Mouse (Mus musculus) CH12.LX (cell line): ENCODE results near the gene Cobl. TPM values are rescaled to one million over a fixed set of nuclear protein-coding genes. Genes with fewer than 3 reads are reported as not detected.

Experiments
- DNase-seq: peaks from one replicate; pipeline ENCODE4 v3.0.0-alpha.2; 2013; ENCODE audit errors: extremely low read depth
- H3K27ac ChIP-seq: 2 replicates; pipeline ENCODE4 v1.5.1; 2012; ENCODE audit warnings: low read depth, mild to moderate bottlenecking, control low read depth, moderate library complexity; ENCODE audit not compliant: insufficient read depth
- H3K27me3 ChIP-seq: replicated peaks from 2 replicates; pipeline ENCODE3; 2012; ENCODE audit warnings: inconsistent platforms
- H3K36me3 ChIP-seq, 2 experiments: replicated peaks in 1 of 2; 2 replicates each; pipeline versions ENCODE3 to v1.6.1; 2012; ENCODE audit warnings: inconsistent platforms in 1 of 2, low read length in 1 of 2, mild to moderate bottlenecking in 1 of 2, mixed read lengths in 1 of 2, moderate library complexity in 1 of 2; ENCODE audit not compliant: control insufficient read depth in 1 of 2, insufficient read depth in 1 of 2
- H3K4me1 ChIP-seq, 2 experiments: 2 replicates each; pipeline ENCODE4 v1.6.1; 2012; ENCODE audit warnings: inconsistent platforms in 1 of 2, moderate library complexity in 1 of 2; ENCODE audit not compliant: insufficient read depth in 2 of 2, control insufficient read depth in 1 of 2
- H3K4me2 ChIP-seq: 2 replicates; pipeline ENCODE4 v1.6.1; 2012; ENCODE audit warnings: low read depth, mild to moderate bottlenecking, control low read depth; ENCODE audit not compliant: poor library complexity, insufficient read depth, severe bottlenecking
- H3K4me3 ChIP-seq, 3 experiments: fragments of 150-350 bp in 1 of 3; sonication (generic) in 1 of 3; replicated peaks in 1 of 3; 2 replicates each; pipeline versions ENCODE3 to v1.5.1; 2011 to 2012; ENCODE audit warnings: low read depth in 2 of 3, low read length in 2 of 3, mild to moderate bottlenecking in 2 of 3, moderate library complexity in 2 of 3, control low read depth in 1 of 3, improper control_type of control experiment in 1 of 3, inconsistent platforms in 1 of 3, mixed read lengths in 1 of 3; ENCODE audit not compliant: poor library complexity in 1 of 3
- H3K79me2 ChIP-seq: replicated peaks from 2 replicates; pipeline ENCODE4 v1.6.1; 2012; ENCODE audit warnings: mild to moderate bottlenecking, moderate library complexity; ENCODE audit not compliant: control insufficient read depth, poor library complexity, insufficient read depth, severe bottlenecking; ENCODE audit errors: extremely low read depth
- H3K9ac ChIP-seq: 2 replicates; pipeline ENCODE4 v1.6.1; 2012; ENCODE audit warnings: low read depth, mild to moderate bottlenecking, control low read depth, moderate library complexity; ENCODE audit not compliant: insufficient read depth
- H3K9me3 ChIP-seq: replicated peaks from 2 replicates; pipeline ENCODE3; 2012; ENCODE audit warnings: low read length, inconsistent platforms, mixed read lengths
- CHD1 ChIP-seq: IDR thresholded peaks from 2 replicates; pipeline ENCODE4 v1.6.1; 2012; ENCODE audit warnings: low read depth, low read length, improper control_type of control experiment, inconsistent platforms
- CTCF ChIP-seq, 2 experiments: IDR thresholded peaks in 1 of 2; conservative IDR thresholded peaks in 1 of 2; 2 replicates each; pipeline ENCODE4 v1.5.1; 2011 to 2012; ENCODE audit warnings: low read depth in 2 of 2, low read length in 2 of 2, improper control_type of control experiment in 1 of 2, inconsistent platforms in 1 of 2, mild to moderate bottlenecking in 1 of 2, moderate library complexity in 1 of 2
- E2F4 ChIP-seq: IDR thresholded peaks from 2 replicates; pipeline ENCODE4 v1.6.1; 2011; ENCODE audit warnings: low read depth, low read length, improper control_type of control experiment; ENCODE audit not compliant: insufficient replicate concordance
- EP300 ChIP-seq: IDR thresholded peaks from 2 replicates; pipeline ENCODE4 v1.6.1; 2011; ENCODE audit warnings: low read length, improper control_type of control experiment
- ETS1 ChIP-seq: conservative IDR thresholded peaks from 2 replicates; pipeline ENCODE4 v1.6.1; 2012; ENCODE audit warnings: low read depth, mild to moderate bottlenecking, inconsistent platforms, low read length, improper control_type of control experiment, moderate library complexity
- GABPA ChIP-seq: IDR thresholded peaks from 2 replicates; pipeline ENCODE4 v1.6.1; 2012; ENCODE audit warnings: low read depth, low read length, improper control_type of control experiment, inconsistent platforms; ENCODE audit not compliant: insufficient replicate concordance
- HCFC1 ChIP-seq: IDR thresholded peaks from 2 replicates; pipeline ENCODE4 v1.6.1; 2012; ENCODE audit warnings: low read depth, mild to moderate bottlenecking, inconsistent platforms, low read length, improper control_type of control experiment
- IRF4 ChIP-seq: IDR thresholded peaks from 2 replicates; pipeline ENCODE4 v1.6.1; 2014; ENCODE audit warnings: low read depth, mild to moderate bottlenecking, inconsistent platforms, low read length, improper control_type of control experiment
- JUND ChIP-seq: conservative IDR thresholded peaks from 2 replicates; pipeline ENCODE4 v1.6.1; 2011; ENCODE audit warnings: low read depth, low read length, improper control_type of control experiment
- KAT2A ChIP-seq: IDR thresholded peaks from 2 replicates; pipeline ENCODE4 v1.6.1; 2012; ENCODE audit warnings: low read length, improper control_type of control experiment, inconsistent platforms; ENCODE audit not compliant: insufficient replicate concordance
- MAX ChIP-seq: IDR thresholded peaks from 2 replicates; pipeline ENCODE4 v1.6.1; 2011; ENCODE audit warnings: low read length, improper control_type of control experiment
- MAZ ChIP-seq: IDR thresholded peaks from 2 replicates; pipeline ENCODE4 v1.6.1; 2012; ENCODE audit warnings: low read depth, mild to moderate bottlenecking, inconsistent platforms, low read length, improper control_type of control experiment, moderate library complexity
- MXI1 ChIP-seq: IDR thresholded peaks from 2 replicates; pipeline ENCODE4 v1.6.1; 2011; ENCODE audit warnings: mild to moderate bottlenecking, low read depth, low read length, improper control_type of control experiment
- MYC ChIP-seq: IDR thresholded peaks from 2 replicates; pipeline ENCODE4 v1.6.1; 2011; ENCODE audit warnings: low read depth, mild to moderate bottlenecking, improper control_type of control experiment, low read length
- NELFE ChIP-seq: IDR thresholded peaks from 2 replicates; pipeline ENCODE4 v1.6.1; 2011; ENCODE audit warnings: low read depth, low read length, improper control_type of control experiment
- POLR2A ChIP-seq: IDR thresholded peaks from 2 replicates; pipeline ENCODE4 v1.6.1; 2011; ENCODE audit warnings: low read depth, mild to moderate bottlenecking, improper control_type of control experiment, low read length
- POLR2AphosphoS2 ChIP-seq: IDR thresholded peaks from 2 replicates; pipeline ENCODE4 v1.6.1; 2011; ENCODE audit warnings: low read depth, low read length, improper control_type of control experiment
- RAD21 ChIP-seq: IDR thresholded peaks from 2 replicates; pipeline ENCODE4 v1.6.1; 2011; ENCODE audit warnings: low read depth, mild to moderate bottlenecking, low read length, improper control_type of control experiment, moderate library complexity
- SIN3A ChIP-seq: IDR thresholded peaks from 2 replicates; pipeline ENCODE4 v1.6.1; 2012; ENCODE audit warnings: low read length, improper control_type of control experiment, inconsistent platforms
- UBTF ChIP-seq: IDR thresholded peaks from 2 replicates; pipeline ENCODE4 v1.6.1; 2012; ENCODE audit warnings: low read depth, mild to moderate bottlenecking, inconsistent platforms, low read length, improper control_type of control experiment, moderate library complexity
- USF1 ChIP-seq: IDR thresholded peaks from 2 replicates; pipeline ENCODE4 v1.6.1; 2014; ENCODE audit warnings: low read depth, mild to moderate bottlenecking, inconsistent platforms, low read length, improper control_type of control experiment
- ZC3H11A ChIP-seq: IDR thresholded peaks from 2 replicates; pipeline ENCODE4 v1.6.1; 2012; ENCODE audit warnings: low read depth, mild to moderate bottlenecking, inconsistent platforms, low read length, improper control_type of control experiment
- ZMIZ1 ChIP-seq: IDR thresholded peaks from 2 replicates; pipeline ENCODE4 v1.6.1; 2012; ENCODE audit warnings: low read depth, mild to moderate bottlenecking, inconsistent platforms, low read length, improper control_type of control experiment
- ZNF384 ChIP-seq: IDR thresholded peaks from 2 replicates; pipeline ENCODE4 v1.6.1; 2012; ENCODE audit warnings: low read depth, low read length, improper control_type of control experiment, inconsistent platforms
- dilution Hi-C: fragments of 300-500 bp; cut with MboI; formaldehyde crosslinking; loops from 2 replicates; pipeline ENCODE4 v1.14.3; 2020; ENCODE audit warnings: low sequenced_read_pairs; ENCODE audit not compliant: extremely low pct_unique_long_range_greater_than_20kb, extremely low pct_ligation_motif_present
- in situ Hi-C: fragments of 300-500 bp; cut with MboI; formaldehyde crosslinking; loops from 3 replicates; pipeline ENCODE4 v1.14.3; 2019; ENCODE audit warnings: low sequenced_read_pairs, low pct_ligation_motif_present, low pct_unique_long_range_greater_than_20kb, mixed read lengths
- polyA plus RNA-seq: library from polyadenylated mRNA; unstranded; fragments of >175 nt; gene quantifications from 2 replicates; pipeline ENCODE4 v1.2.1, GENCODE M21; 2012; ENCODE audit warnings: low read depth; ENCODE audit not compliant: insufficient read length
- total RNA-seq, 2 experiments: library from RNA; depleted of rRNA; stranded (reverse); fragments of 300-350 nt in 1 of 2; fragments of >200 nt in 1 of 2; gene quantifications; 2 replicates each; pipeline ENCODE4 v1.2.3; 2012 to 2014

The Cobl gene
- total and polyA plus RNA-seq, 3 experiments = 0.06 to 0.13 TPM; not detected in 1

DNA sequence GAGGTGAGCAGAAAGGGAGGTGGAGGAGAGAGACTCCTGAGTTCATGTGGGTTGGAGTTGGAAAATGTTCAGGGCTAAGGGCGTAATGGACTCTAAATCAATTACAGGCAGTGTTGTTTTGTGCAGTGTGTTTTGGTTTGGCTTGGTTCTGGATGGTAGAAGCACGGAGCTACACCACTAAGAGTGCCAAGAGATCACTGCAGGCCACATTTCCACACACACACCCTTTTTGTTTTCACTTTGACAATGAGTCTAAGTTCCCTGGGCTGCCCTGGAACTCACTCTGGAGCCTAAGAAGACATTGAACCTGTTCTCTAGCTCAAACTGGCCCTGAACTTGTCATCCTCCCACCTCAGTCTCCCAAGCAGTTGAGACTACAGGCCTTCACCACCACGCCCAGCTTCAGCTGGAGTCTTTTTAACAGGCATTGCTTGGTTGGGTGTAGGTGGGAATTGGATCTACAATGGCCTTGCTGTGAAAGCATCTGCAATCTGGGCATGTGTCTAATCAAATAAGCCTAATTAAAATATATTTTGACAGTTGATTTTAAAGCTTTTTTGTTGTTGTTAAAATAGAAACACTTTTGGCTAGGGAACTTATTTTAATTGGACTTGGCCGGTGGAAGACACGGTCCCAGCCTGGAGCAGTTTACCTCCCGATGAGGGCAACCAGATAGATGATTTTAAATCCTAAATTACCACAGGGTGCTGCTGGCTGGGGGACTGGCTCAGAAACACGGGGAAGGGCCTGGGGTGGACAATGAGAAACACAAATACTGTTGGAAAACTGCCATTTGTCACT is 4.8 kb downstream of the Cobl start:
- Histone ChIP-seq H3K36me3 (no peaks in the 10 kb centered on the region), H3K79me2 (no peaks in the 10 kb centered on the region), H3K9me3 (peaks cover 3% of the 10 kb centered on the region), H3K9ac (no peak overlapping the region), H3K4me1 (peaks cover 0 to 11% of the 10 kb centered on the region in 2 experiments; a peak in 2 of 4 replicates), H3K4me2 (no peak overlapping the region), H3K27ac (no peak overlapping the region), H3K4me3 (no peak overlapping the region), H3K27me3 (no peaks in the 10 kb centered on the region)
- no peak for TF ChIP-seq HCFC1
- no peak for TF ChIP-seq JUND
- no peak for TF ChIP-seq CHD1
- dilution Hi-C loops = no loop called here
- in situ Hi-C loops = no loop called here
- DNase-seq = no peak

DNA sequence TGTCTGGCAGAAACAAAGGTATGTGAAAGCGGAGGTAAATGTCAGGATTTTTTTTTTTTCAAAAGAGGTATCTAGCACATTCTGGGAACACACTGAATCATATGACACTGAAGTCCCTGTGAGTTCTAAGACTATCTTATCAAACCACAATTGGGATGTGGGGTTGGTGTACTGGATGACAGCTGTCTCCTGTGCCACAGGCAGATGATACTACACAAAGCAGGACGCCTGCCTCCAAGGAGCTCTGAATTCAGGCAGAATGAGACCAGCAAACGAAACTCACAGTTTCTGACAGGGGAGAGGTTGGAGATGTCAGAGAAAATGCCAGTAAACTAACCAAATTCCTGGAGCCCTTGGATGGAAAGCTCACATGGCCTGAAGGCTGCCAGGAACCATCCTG is 5.9 kb downstream of the Cobl start:
- no peak overlapping the region for H3K27ac ChIP-seq
- peaks cover 0 to 18% of the 10 kb centered on the region in 2 experiments; a peak in 2 of 4 replicates for H3K4me1 ChIP-seq
- no peak for TF ChIP-seq ZMIZ1
- no peak for TF ChIP-seq KAT2A
- TF ChIP-seq POLR2AphosphoS2 = no peak
- TF ChIP-seq EP300 = no peak
- TF ChIP-seq HCFC1 = no peak
- no peak for TF ChIP-seq POLR2A
- TF ChIP-seq, all 38 proteins: peak for 0
- Histone ChIP-seq H3K27me3 (no peaks in the 10 kb centered on the region), H3K4me3 (no peak overlapping the region), H3K4me2 (no peak overlapping the region), H3K36me3 (no peaks in the 10 kb centered on the region), H3K9ac (no peak overlapping the region), H3K9me3 (no peaks in the 10 kb centered on the region), H3K79me2 (no peaks in the 10 kb centered on the region)
- in situ Hi-C loops (no loop called here), dilution Hi-C loops (no loop called here)
- no peak for DNase-seq

DNA sequence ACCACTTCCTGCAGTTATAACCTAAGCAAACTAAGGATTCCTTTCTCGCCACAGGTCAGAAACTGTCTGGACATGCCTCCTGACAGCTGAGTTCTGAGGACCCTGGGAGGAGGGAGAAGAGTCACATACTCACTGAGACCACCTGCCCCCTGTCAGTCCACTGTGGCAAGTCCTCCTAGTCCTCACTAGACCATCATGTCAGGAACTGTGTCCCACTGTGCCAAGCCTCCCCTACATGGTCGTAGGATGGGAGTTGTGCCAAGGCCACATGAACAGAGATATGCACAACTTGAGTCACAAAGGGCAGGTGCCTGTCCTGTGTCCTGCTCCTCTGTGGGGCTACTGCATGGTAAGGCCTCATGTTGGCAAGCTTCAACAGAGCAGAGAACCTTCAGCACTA is 6.4 kb downstream of the Cobl start:
- Histone ChIP-seq H3K4me2 (no peak overlapping the region), H3K27me3 (no peaks in the 10 kb centered on the region), H3K36me3 (no peaks in the 10 kb centered on the region), H3K9me3 (no peaks in the 10 kb centered on the region), H3K27ac (no peak overlapping the region)
- in situ Hi-C loops = no loop called here
- no peak for TF ChIP-seq ETS1
- no peak for TF ChIP-seq UBTF
- TF ChIP-seq IRF4 = no peak
- no peak for TF ChIP-seq USF1
- no peak for TF ChIP-seq MXI1
- TF ChIP-seq MAZ = no peak
- no peak for TF ChIP-seq NELFE
- TF ChIP-seq MYC = no peak
- no peak for TF ChIP-seq ZMIZ1
- TF ChIP-seq MAX = no peak
- no peak for TF ChIP-seq POLR2AphosphoS2
- no peak for TF ChIP-seq E2F4
- no peak for TF ChIP-seq RAD21
- no peak for TF ChIP-seq ZC3H11A
- no peak for TF ChIP-seq SIN3A
- TF ChIP-seq HCFC1 = no peak
- TF ChIP-seq CHD1 = no peak
- TF ChIP-seq GABPA = no peak
- no peak for TF ChIP-seq ZNF384
- TF ChIP-seq CTCF (conservative IDR thresholded peaks at IDR 0.05 in 1 of 2, IDR thresholded peaks at IDR 0.05 in 1 of 2; ENCODE audit: low read depth in 2 of 2, low read length in 2 of 2) = no peak
- TF ChIP-seq, all 38 proteins: peak for 0
- Histone ChIP-seq H3K79me2 (no peaks in the 10 kb centered on the region), H3K4me1 (peaks cover 0 to 18% of the 10 kb centered on the region in 2 experiments; a peak in 2 of 4 replicates), H3K4me3 (no peak overlapping the region), H3K9ac (no peak overlapping the region)
- dilution Hi-C loops = no loop called here
- no peak for DNase-seq
